Mouse (Mus musculus) intestine, embryonic 14.5 days (tissue): ENCODE measurements around the gene Apoc1. TPM values are rescaled to one million over a fixed set of nuclear protein-coding genes. Genes with fewer than 3 reads are reported as not detected.
A peak's percentile ranks its signal among the peaks of the same experiment; 100 is the strongest.

Source experiments
- ATAC-seq: fragments of 200-750 bp; cut with Nextera tagmentation; replicated peaks from 2 replicates; pipeline ENCODE4 v1.8.0; 2017; ENCODE audit warnings: low read depth, moderate number of reproducible peaks, moderate TSS enrichment, moderate library complexity; ENCODE audit not compliant: low FRiP score, low TSS enrichment
- DNase-seq: peaks from one replicate; pipeline ENCODE4 v3.0.0-alpha.2; 2018; ENCODE audit warnings: low spot score
- H3K27ac ChIP-seq: fragments of 300-500 bp; sonication (generic); 2 replicates; pipeline ENCODE4 v1.5.1; 2014; ENCODE audit warnings: low read depth, mild to moderate bottlenecking, control low read depth
- H3K27me3 ChIP-seq: fragments of 300-500 bp; sonication (generic); replicated peaks from 2 replicates; pipeline ENCODE4 v1.6.1; 2014; ENCODE audit warnings: low read length, control low read depth; ENCODE audit not compliant: control insufficient read depth, insufficient read depth
- H3K36me3 ChIP-seq: fragments of 300-500 bp; sonication (generic); 2 replicates; pipeline ENCODE4 v1.6.1; 2014; ENCODE audit warnings: low read length, control low read depth; ENCODE audit not compliant: control insufficient read depth, insufficient read depth
- H3K4me1 ChIP-seq: fragments of 300-500 bp; sonication (generic); replicated peaks from 2 replicates; pipeline ENCODE4 v1.6.1; 2014; ENCODE audit warnings: low read length, control low read depth, mixed read lengths; ENCODE audit not compliant: control insufficient read depth, insufficient read depth
- H3K4me2 ChIP-seq: fragments of 300-500 bp; sonication (generic); 2 replicates; pipeline ENCODE4 v1.6.1; 2014; ENCODE audit warnings: low read length
- H3K4me3 ChIP-seq: fragments of 300-500 bp; sonication (generic); 2 replicates; pipeline ENCODE4 v1.5.1; 2014; ENCODE audit warnings: low read depth, low read length, control low read depth, mixed read lengths
- H3K9ac ChIP-seq: fragments of 300-500 bp; sonication (generic); 2 replicates; pipeline ENCODE4 v1.6.1; 2014; ENCODE audit warnings: mild to moderate bottlenecking, low read length
- H3K9me3 ChIP-seq: fragments of 300-500 bp; sonication (generic); 2 replicates; pipeline ENCODE4 v1.6.1; 2016; ENCODE audit warnings: low read length, control low read depth; ENCODE audit not compliant: control insufficient read depth
- WGBS: fragments of 180-500 bp; shearing (Covaris S2); extraction: QIAGEN DNeasy Blood & Tissue Kit; methylation state at CpG from one replicate; pipeline ENCODE4 v1.1.7; 2014; 5-methylcytosine and 5-hydroxymethylcytosine counted together
- polyA plus RNA-seq: library from polyadenylated mRNA; unstranded; fragments of >200 nt; fragmentation: Nextera tagmentation; extraction: Ambion mirVana; gene quantifications from 2 replicates; pipeline ENCODE4 v1.2.1, GENCODE M21; 2014

The Apoc1 gene
- polyA plus RNA-seq, 1 experiment from 2014 or later: 9.1 TPM

DNA sequence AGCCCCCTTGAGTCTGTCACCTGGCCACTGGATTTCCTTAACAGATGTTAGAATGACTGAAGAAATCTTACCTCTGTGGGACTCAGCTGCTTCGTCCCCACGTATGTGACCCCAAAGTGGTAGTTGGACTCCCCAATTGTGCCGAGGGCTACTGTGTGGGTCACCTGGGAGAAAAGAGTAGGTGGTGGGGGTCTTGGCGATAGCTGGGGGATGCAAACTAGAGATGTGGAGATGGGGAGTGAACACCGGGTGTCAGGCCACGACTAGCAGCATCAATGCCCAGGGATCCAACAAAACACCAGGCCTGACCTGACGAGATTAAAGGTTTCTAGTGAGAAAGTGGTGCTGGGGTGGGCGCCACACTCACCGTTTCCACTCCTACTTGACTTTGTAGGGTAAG is 21.1 kb upstream of the Apoc1 start:
- DNase-seq: no peak

DNA sequence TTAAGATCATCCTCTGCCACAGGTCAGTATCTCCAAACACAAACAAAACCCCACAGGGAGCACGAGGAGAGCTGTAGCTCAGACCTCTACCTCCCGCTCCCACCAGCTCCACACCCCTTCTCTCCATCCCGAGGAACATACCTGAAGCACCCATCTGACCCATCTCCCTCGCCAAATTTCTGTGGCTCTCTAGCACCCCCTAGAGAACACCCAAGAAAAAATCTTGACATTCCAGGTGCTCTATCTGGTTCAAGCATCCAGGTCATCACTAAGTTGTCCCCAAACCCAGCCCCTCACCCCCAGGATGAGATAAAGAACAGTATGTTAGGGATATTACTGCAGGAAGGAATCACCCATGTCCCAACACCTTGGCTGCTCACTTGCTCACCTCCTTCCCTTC is 20.7 kb upstream of the Apoc1 start:
- DNase-seq: no peak
- Histone ChIP-seq H3K4me2 (no peak overlapping the region), H3K4me3 (no peak overlapping the region), H3K9me3 (no peaks in the 10 kb centered on the region), H3K27ac (no peak overlapping the region), H3K9ac (no peak overlapping the region), H3K27me3 (no peaks in the 10 kb centered on the region), H3K4me1 (peaks cover 17% of the 10 kb centered on the region), H3K36me3 (peaks cover 58% of the 10 kb centered on the region)
- ATAC-seq: no peak
- WGBS: 47% methylated on average over 4 of the region's 4 CpGs

More for the DNA sequence above, 21.1 kb upstream of the Apoc1 start:
- Histone ChIP-seq H3K4me2 (no peak overlapping the region), H3K4me1 (peaks cover 17% of the 10 kb centered on the region), H3K9ac (no peak overlapping the region), H3K27ac (no peak overlapping the region), H3K4me3 (no peak overlapping the region), H3K27me3 (no peaks in the 10 kb centered on the region), H3K36me3 (peaks cover 59% of the 10 kb centered on the region), H3K9me3 (no peaks in the 10 kb centered on the region)
- no peak for ATAC-seq
- 93% methylated on average over 9 of the region's 9 CpGs for WGBS

DNA sequence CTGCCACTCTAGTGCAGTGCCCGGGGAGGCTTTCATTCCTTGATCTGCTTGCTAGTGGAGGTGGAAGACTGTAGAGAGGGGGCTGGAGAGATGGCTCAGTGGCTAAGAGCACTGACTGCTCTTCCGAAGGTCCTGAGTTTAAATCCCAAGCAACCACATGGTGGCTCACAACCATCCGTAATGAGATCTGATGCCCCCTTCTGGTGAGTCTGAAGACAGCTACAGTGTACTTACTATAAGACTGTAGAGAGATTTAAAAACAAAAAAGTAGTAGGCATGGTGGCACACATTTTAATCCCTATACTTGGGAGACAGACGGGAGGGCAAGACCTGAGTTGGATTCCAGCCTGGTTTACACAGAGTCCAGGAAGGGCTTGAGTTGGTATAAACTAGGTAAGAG is 20.0 kb upstream of the Apoc1 start:
- no peaks in the 10 kb centered on the region for H3K9me3 ChIP-seq
- no peak overlapping the region for H3K9ac ChIP-seq
- peaks cover 60% of the 10 kb centered on the region for H3K36me3 ChIP-seq
- no peak overlapping the region for H3K4me2 ChIP-seq
- DNase-seq (no peak), ATAC-seq (no peak)
- H3K27me3 ChIP-seq: no peaks in the 10 kb centered on the region
- no peak overlapping the region for H3K27ac ChIP-seq
- H3K4me1 ChIP-seq: peaks cover 17% of the 10 kb centered on the region
- 77% methylated on average over 4 of the region's 4 CpGs for WGBS
- H3K4me3 ChIP-seq: no peak overlapping the region

DNA sequence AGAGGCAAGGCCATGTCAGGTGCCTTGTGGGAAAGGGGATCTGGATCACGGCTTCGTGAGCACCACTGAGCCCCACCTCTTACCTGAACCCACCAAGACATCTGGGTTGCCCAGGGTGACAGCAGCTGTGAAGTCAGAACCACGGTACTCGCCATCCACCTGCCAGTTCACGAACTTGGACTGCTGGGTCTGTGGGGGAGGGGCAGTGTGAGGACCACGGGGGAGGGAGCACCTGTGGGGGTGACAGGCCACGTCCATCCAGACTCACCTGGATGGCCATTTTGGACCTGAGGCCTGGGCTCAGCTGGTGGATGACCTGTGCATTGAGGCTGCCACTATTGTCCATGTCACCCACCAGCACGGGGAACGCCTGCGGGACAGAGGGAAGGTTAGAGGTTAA is 18.2 kb upstream of the Apoc1 start:
- WGBS: 88% methylated on average over 10 of the region's 10 CpGs
- Histone ChIP-seq H3K4me2 (no peak overlapping the region), H3K27me3 (no peaks in the 10 kb centered on the region), H3K9me3 (no peaks in the 10 kb centered on the region), H3K4me1 (peaks cover 12% of the 10 kb centered on the region; the same call in 1 of the 2 replicates), H3K27ac (no peak overlapping the region), H3K36me3 (peaks cover 64% of the 10 kb centered on the region), H3K9ac (no peak overlapping the region), H3K4me3 (no peak overlapping the region)
- no peak for DNase-seq
- no peak for ATAC-seq

DNA sequence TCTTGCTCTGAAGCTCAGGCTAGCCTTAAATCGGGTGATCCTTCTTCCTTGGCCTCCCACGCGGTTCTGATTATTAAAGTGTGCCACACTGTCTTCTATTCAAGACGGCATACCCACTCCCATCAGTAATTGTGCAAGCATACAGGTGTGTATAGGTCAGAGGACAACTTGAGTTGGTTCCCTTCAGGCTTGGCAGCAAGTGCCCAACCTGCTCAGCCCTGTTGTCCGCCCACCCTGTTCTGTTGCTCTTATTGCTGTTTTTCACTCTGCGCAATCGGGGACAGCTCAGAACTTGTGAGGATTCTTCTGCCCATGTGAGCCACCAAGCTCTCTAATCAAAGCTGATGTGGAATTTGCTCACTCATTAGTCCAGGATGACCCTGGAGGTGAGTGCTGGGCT is 12.8 kb upstream of the Apoc1 start:
- Histone ChIP-seq H3K27me3 (no peaks in the 10 kb centered on the region), H3K4me2 (no peak overlapping the region), H3K4me1 (peaks cover 4% of the 10 kb centered on the region; the same call in 1 of the 2 replicates), H3K9ac (no peak overlapping the region), H3K36me3 (peaks cover 41% of the 10 kb centered on the region), H3K4me3 (no peak overlapping the region), H3K9me3 (no peaks in the 10 kb centered on the region), H3K27ac (no peak overlapping the region)
- 96% methylated on average over 7 of the region's 7 CpGs for WGBS
- ATAC-seq (no peak), DNase-seq (no peak)

DNA sequence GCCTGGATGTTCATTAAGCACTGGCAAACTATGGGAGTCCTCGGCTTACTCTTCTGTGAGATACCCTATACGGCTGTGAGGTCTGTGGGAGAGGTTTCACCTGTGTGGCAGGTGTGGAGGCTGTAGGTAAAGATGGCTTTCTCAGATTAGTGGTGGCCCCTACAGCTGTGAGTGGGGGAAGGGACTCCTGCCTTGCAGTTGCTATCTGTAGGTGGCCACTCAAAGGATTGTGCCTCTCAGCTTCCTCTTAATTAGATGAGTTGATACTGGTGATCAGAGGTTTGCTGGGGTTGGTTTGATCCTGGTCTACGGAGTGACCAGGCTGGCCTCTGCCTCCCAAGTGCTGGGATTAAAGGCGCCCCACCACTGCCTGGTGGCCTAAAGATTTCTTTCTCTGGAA is 12.0 kb upstream of the Apoc1 start:
- Histone ChIP-seq H3K4me3 (no peak overlapping the region), H3K27ac (no peak overlapping the region), H3K36me3 (peaks cover 35% of the 10 kb centered on the region), H3K27me3 (no peaks in the 10 kb centered on the region), H3K9ac (no peak overlapping the region), H3K4me2 (no peak overlapping the region), H3K4me1 (peaks cover 5% of the 10 kb centered on the region), H3K9me3 (no peaks in the 10 kb centered on the region)
- DNase-seq (no peak), ATAC-seq (no peak)
- 94% methylated on average over 4 of the region's 4 CpGs for WGBS

DNA sequence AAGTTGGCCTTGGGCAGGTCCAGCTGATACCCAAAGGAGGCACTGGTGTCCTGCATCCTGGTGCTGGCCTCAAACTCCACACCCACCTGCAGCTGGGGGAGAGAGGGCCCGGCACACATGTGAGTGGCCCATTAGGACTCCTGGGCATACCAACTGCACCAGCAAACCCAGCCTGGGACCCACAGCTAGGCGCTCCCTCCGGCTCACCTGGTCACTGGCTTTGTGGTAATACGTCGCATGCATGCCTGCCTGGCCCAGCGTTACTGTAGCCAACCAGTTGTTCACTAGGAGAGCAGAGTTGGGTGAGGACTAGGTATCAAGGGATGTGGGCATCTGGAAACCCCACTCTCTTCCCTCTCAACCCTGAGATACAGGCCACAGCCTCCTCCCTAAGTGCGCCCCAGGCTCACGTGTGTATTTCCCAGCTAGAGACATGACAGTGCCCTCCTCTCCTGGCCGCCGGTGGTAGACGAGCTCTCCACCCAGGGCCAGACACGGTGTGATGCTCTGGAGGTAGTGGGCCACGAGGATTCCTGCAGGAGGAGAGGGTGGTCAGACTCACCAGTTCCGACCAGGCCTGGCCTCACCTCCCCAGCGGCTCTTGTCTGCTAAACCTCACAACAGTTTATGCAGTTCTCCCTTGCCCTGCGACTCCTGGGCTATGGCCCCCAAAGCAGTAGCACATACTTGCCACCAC is 10.5 kb upstream of the Apoc1 start:
- peaks cover 20% of the 10 kb centered on the region for H3K4me1 ChIP-seq
- no peaks in the 10 kb centered on the region for H3K9me3 ChIP-seq
- H3K36me3 ChIP-seq: peaks cover 23% of the 10 kb centered on the region
- DNase-seq (no peak), ATAC-seq (no peak)
- no peak overlapping the region for H3K4me2 ChIP-seq
- H3K27ac ChIP-seq: no peak overlapping the region
- 90% methylated on average over 16 of the region's 16 CpGs for WGBS
- H3K27me3 ChIP-seq: no peaks in the 10 kb centered on the region
- no peak overlapping the region for H3K4me3 ChIP-seq
- no peak overlapping the region for H3K9ac ChIP-seq

DNA sequence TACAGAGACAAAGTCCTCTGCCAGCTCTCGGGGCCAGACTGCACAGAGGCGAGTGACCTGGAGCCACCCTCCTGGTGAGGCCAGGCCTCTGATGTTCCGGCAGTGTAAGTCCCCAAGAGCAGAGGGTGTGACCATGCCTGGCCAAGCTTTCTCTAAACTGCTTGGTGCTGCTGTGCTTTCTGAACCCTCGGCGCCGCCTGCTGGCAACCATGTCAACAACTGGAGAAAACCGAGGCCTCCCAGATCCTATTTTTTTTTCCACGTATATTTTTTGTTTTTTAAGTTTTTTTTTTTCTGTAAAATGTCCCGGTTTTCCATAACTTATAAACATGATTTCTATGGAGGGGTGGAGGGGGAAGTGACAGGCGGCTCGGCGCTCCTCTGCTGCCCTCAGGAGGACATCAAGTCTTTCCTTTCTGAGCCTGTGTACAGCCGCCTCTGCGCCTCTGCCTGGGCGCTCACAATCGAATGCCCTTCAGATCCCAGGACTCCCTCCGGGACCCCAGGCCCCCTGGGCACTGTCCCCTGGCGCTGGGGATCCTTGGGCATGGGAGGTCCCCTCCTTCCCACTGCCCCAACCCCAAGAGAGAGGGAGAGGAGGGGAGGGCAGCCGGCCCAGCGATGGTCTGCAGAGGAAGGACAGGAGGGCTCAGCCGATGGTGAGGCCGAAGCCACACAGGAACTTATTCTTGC is 8.8 kb upstream of the Apoc1 start:
- Histone ChIP-seq H3K36me3 (peaks cover 12% of the 10 kb centered on the region), H3K9ac (no peak overlapping the region)
- WGBS: 30% methylated on average over 21 of the region's 22 CpGs

More for the DNA sequence above, 8.8 kb upstream of the Apoc1 start:
- peak; percentile 83 for DNase-seq
- Histone ChIP-seq H3K4me2 (no peak overlapping the region), H3K27me3 (no peaks in the 10 kb centered on the region), H3K4me3 (no peak overlapping the region), H3K4me1 (peaks cover 21% of the 10 kb centered on the region), H3K9me3 (no peaks in the 10 kb centered on the region), H3K27ac (peak overlapping the region; percentile 29; the same call in 1 of the 2 replicates)
- ATAC-seq: peak; percentile 85
